ENCODE assay signal across 28 mouse cellular contexts in genomic region chr2:103398110-103398509, GRCm38 (mm10). TPM values are rescaled to one million over a fixed set of nuclear protein-coding genes. Genes with fewer than 3 reads are reported as not detected.
"Had no signal": no experiment of that assay in that cellular context is flagged by ENCODE, and none has a peak within 500 bp of the region (broad histone marks: within the 10 kb centered on the region; RNA-seq: fewer than 3 reads in every experiment).

No protein-coding gene starts in this region.

- H3K9ac ChIP-seq: heart, embryonic 12.5 days; hindbrain, embryonic 12.5 days; hindbrain, embryonic 14.5 days; intestine, embryonic 15.5 days; limb, embryonic 12.5 days; limb, embryonic 15.5 days; liver, embryonic 12.5 days; liver, embryonic 14.5 days had no signal

- H3K9me3 ChIP-seq: heart, embryonic 10.5 days; hindbrain, embryonic 12.5 days; intestine, embryonic 15.5 days; limb, embryonic 15.5 days; liver, embryonic 12.5 days had no signal

- ATAC-seq: hindbrain, embryonic 16.5 days; inflammation-experienced regulatory T-cells, adult 6 months; intestine, embryonic 15.5 days; intestine, postnatal 0 days; liver, embryonic 12.5 days had no signal

- H3K27me3 ChIP-seq: heart, embryonic 12.5 days; hindbrain, embryonic 12.5 days; intestine, embryonic 15.5 days; limb, embryonic 12.5 days; limb, embryonic 15.5 days; liver, embryonic 12.5 days had no signal

- H3K4me3 ChIP-seq: gastrocnemius, adult 2 months; heart, embryonic 10.5 days; heart, embryonic 12.5 days; hindbrain, embryonic 10.5 days; hindbrain, embryonic 12.5 days; intestine, embryonic 15.5 days; layer of hippocampus, adult 2 months; left cerebral cortex, adult 2 months; limb, embryonic 12.5 days; limb, embryonic 15.5 days; liver, embryonic 12.5 days had no signal

- DNase-seq: gastrocnemius, adult 2 months; gastrocnemius, postnatal 10 days; gastrocnemius, postnatal 25 days; heart, adult 18-20 months; heart, postnatal 10 days; heart, postnatal 4 days; kidney, adult 18-20 months; kidney, adult 8-10 months; kidney, postnatal 10 days; kidney, postnatal 25 days; kidney, postnatal 4 days; left cerebral cortex, postnatal 4 days had no signal

- H3K4me1 ChIP-seq: heart, embryonic 10.5 days; heart, embryonic 12.5 days; hindbrain, embryonic 10.5 days; hindbrain, embryonic 12.5 days; intestine, embryonic 15.5 days; limb, embryonic 12.5 days; limb, embryonic 15.5 days; liver, embryonic 12.5 days had no signal

- H3K27ac ChIP-seq: gastrocnemius, adult 2 months; heart, embryonic 10.5 days; hindbrain, embryonic 10.5 days; hindbrain, embryonic 12.5 days; hindbrain, embryonic 14.5 days; intestine, embryonic 15.5 days; layer of hippocampus, adult 2 months; left cerebral cortex, adult 2 months; limb, embryonic 12.5 days; limb, embryonic 15.5 days; liver, embryonic 12.5 days; liver, embryonic 14.5 days had no signal

- H3K36me3 ChIP-seq: heart, embryonic 10.5 days; heart, embryonic 12.5 days; hindbrain, embryonic 10.5 days; hindbrain, embryonic 12.5 days; intestine, embryonic 15.5 days; limb, embryonic 12.5 days; limb, embryonic 15.5 days; liver, embryonic 12.5 days had no signal

- H3K4me2 ChIP-seq: heart, embryonic 12.5 days; hindbrain, embryonic 12.5 days; hindbrain, embryonic 14.5 days; intestine, embryonic 15.5 days; limb, embryonic 12.5 days; limb, embryonic 15.5 days; liver, embryonic 12.5 days had no signal

RNA-seq across cellular contexts. Expression of gene Elf5, which starts 13.4 kb away (rescaled TPM):
- polyA plus RNA-seq: heart, embryonic 10.5 days; heart, embryonic 12.5 days; hindbrain, embryonic 10.5 days; hindbrain, embryonic 12.5 days; hindbrain, embryonic 14.5 days; hindbrain, embryonic 16.5 days; inflammation-experienced regulatory T-cells, adult 6 months; intestine, postnatal 0 days; limb, embryonic 12.5 days; liver, adult 2 months; liver, embryonic 12.5 days had no signal
